Mouse (Mus musculus) kidney, adult 8-10 months (tissue): ENCODE measurements around the gene Ccdc169.
"Not testable (repeated sequence)": the region's sequence is repeated elsewhere in the genome, so short reads cannot be mapped to it uniquely, and the experiment has no call there.

ENCODE experiments used
- DNase-seq, 2 experiments: peaks; one replicate each; pipeline ENCODE4 v3.0.0; 2022

Ccdc169 gene

GRCm38 (mm10) chr3:55203621-55204020 is 66.5 kb downstream of the Ccdc169 start:
- DNase-seq, result not testable (repeated sequence)

GRCm38 (mm10) chr3:55206413-55206812 is 69.3 kb downstream of the Ccdc169 start:
- DNase-seq, result no peak

GRCm38 (mm10) chr3:55207665-55208064 is 70.5 kb downstream of the Ccdc169 start:
- DNase-seq, result no peak

GRCm38 (mm10) chr3:55212254-55212653 is 75.1 kb downstream of the Ccdc169 start:
- DNase-seq, result no peak

- DNase-seq, result no peak
Observed at GRCm38 (mm10) chr3:55213785-55214184, 76.6 kb downstream of the Ccdc169 start.

GRCm38 (mm10) chr3:55214413-55214812 is 77.3 kb downstream of the Ccdc169 start:
- no peak for DNase-seq

- DNase-seq, result no peak
Observed at GRCm38 (mm10) chr3:55222502-55222901, 85.4 kb downstream of the Ccdc169 start.
